Mouse (Mus musculus) brain, embryonic 14.5 days (tissue): Measurements from ENCODE around the gene Lrrc71. TPM values are rescaled to one million over a fixed set of nuclear protein-coding genes. Genes with fewer than 3 reads are reported as not detected.

ENCODE experiments used
- DNase-seq: peaks from one replicate; pipeline ENCODE4 v3.0.0-alpha.2; 2011; ENCODE audit warnings: low read depth
- CTCF ChIP-seq: fragments of 200-500 bp; IDR thresholded peaks from 2 replicates; pipeline ENCODE4 v1.5.1; 2012; ENCODE audit warnings: inconsistent platforms, mild to moderate bottlenecking, moderate library complexity, borderline replicate concordance; ENCODE audit not compliant: insufficient read depth, insufficient read length; ENCODE audit errors: extremely low read depth
- POLR2A ChIP-seq: fragments of 200-500 bp; IDR thresholded peaks from 2 replicates; pipeline ENCODE4 v1.6.1; 2012; ENCODE audit warnings: mild to moderate bottlenecking, inconsistent platforms, borderline replicate concordance; ENCODE audit not compliant: poor library complexity, insufficient read depth, insufficient read length, severe bottlenecking; ENCODE audit errors: extremely low read depth
- polyA plus RNA-seq: library from polyadenylated mRNA; depleted of rRNA; stranded (reverse); fragments of >200 nt; gene quantifications from 2 replicates; pipeline ENCODE4 v1.2.3, GENCODE M21; 2012; rRNA removed

Lrrc71 gene
- polyA plus RNA-seq, 1 experiment, result 0.34 TPM

DNA sequence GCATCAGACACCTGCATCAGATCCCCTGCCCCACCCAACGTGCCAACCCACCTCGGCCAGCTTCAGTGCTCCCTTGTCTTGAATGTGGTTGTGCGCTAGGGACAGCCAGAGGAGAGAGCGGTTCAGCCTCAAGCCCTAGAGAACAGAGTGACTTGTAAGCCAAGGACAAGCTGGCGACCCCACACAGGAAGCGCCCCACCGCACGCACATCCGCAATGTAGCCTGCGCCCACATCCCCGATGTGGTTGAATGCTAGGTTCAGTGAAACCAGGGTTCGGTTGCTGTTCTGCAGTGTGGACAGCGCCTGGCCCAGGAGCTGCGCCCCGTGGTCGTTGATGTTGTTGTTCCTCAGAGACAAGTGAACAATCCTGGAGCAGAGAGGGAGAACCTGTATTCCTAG lies 5.7 kb downstream of the Lrrc71 start:
- no peak for TF ChIP-seq CTCF
- no peak for TF ChIP-seq POLR2A

GRCm38 (mm10) chr3:87742013-87742412 lies 6.4 kb downstream of the Lrrc71 start:
- TF ChIP-seq CTCF, result no peak
- TF ChIP-seq POLR2A, result no peak

More for the DNA sequence above, 5.7 kb downstream of the Lrrc71 start:
- no peak for DNase-seq

GRCm38 (mm10) chr3:87738906-87739305 lies 9.5 kb downstream of the Lrrc71 start:
- no peak for DNase-seq
- TF ChIP-seq CTCF (no peak), POLR2A (no peak)

More at GRCm38 (mm10) chr3:87742013-87742412, 6.4 kb downstream of the Lrrc71 start:
- DNase-seq, result no peak

GRCm38 (mm10) chr3:87735335-87735734 lies 13.1 kb downstream of the Lrrc71 start:
- TF ChIP-seq CTCF (no peak), POLR2A (no peak)
- no peak for DNase-seq

DNA sequence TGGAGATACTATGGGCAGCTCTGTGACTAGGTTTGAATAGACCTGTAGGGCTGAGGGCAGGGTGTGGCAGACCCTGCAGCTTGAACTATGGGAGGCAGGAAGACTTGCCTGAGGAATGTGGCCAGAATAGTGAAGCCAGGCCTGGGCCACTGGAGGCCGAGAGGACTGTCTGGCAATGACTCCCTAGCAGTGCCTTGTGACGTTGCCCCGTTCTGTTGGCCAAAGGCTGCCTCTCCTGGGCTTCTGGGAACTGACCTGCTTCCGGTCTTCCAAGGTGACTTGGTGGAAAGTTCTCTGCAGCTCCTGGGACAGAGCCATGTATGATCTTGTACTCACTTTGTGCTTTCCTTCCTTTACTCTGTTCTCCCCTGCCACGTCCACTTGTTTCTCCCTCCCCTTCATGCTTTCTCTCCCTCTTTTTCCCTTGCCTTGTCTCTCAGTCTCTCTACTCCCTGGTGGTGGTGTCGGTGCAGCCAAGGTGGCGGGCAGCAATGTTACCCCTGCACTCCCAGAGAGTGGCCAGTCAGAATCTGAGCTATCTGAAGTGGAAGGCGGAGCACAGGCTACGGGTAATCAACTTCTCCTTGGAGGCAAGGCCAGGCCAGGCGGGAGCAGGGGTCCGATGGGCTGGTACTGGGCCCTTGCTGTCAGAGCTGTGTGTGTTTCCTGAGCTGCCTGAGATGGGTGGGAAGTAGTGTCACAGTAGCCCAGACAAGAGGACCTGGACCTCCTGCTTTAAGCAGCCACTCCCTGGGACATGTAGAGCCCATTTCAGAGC lies 14.3 kb downstream of the Lrrc71 start:
- no peak for TF ChIP-seq CTCF
- no peak for TF ChIP-seq POLR2A

GRCm38 (mm10) chr3:87733098-87733497 lies 15.3 kb downstream of the Lrrc71 start:
- TF ChIP-seq POLR2A, result no peak
- DNase-seq, result no peak

More for the DNA sequence above, 14.3 kb downstream of the Lrrc71 start:
- DNase-seq, result no peak

- no peak for TF ChIP-seq POLR2A
- no peak for TF ChIP-seq CTCF
Observed at GRCm38 (mm10) chr3:87728696-87729095, 19.7 kb downstream of the Lrrc71 start.

DNA sequence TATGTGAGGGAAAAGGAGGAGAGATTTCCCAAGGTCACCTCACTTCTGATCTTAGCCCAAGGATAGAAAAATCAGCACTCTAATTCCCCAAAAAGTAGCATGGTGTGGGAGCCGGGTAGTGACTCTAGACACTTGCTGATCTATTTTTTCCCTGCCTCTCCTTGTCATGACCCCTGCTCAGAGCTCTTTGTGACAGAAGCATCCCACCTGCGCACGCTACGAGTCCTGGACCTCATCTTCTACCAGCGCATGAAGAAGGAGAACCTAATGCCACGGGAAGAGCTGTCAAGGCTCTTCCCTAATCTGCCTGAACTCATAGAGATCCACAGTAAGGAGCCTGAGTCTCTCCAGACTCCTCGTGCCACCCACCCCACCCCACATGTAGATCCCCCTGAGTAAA lies 22.2 kb downstream of the Lrrc71 start:
- no peak for DNase-seq
- TF ChIP-seq POLR2A (no peak), CTCF (no peak)

More at GRCm38 (mm10) chr3:87728696-87729095, 19.7 kb downstream of the Lrrc71 start:
- no peak for DNase-seq

DNA sequence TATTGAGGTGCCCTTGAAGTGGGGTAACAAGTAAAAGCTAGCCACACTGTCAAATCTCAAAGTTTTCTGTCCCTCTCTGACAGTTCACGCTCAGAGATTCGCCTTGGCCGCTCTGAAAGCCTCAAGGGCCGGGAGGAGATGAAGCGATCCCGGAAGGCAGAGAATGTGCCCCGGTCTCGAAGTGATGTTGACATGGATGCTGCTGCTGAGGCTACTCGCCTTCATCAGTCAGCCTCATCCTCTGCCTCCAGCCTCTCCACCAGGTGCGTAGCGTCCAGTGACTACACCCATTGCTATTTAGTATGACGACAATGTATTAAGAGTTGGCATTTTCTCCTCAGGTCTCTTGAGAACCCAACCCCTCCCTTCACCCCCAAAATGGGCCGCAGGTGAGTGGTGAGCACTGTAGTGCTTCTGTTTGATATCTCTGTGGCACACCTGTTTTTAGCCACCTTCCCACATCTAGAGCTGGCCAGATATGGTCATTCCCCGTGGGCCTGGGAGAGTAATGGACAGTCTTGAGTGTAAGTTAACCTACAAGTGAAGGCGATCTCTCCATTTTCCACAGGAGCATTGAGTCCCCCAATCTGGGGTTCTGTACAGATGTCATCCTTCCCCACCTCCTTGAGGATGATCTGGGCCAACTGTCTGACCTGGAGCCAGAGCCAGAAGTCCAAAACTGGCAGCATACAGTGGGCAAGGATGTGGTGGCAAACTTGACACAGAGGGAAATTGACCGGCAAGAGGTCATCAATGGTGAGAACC lies 22.8 kb downstream of the Lrrc71 start:
- TF ChIP-seq CTCF (no peak), POLR2A (no peak)
- no peak for DNase-seq

GRCm38 (mm10) chr3:87724556-87724955 lies 23.9 kb downstream of the Lrrc71 start:
- TF ChIP-seq CTCF, result no peak
- TF ChIP-seq POLR2A, result no peak
- DNase-seq, result no peak

DNA sequence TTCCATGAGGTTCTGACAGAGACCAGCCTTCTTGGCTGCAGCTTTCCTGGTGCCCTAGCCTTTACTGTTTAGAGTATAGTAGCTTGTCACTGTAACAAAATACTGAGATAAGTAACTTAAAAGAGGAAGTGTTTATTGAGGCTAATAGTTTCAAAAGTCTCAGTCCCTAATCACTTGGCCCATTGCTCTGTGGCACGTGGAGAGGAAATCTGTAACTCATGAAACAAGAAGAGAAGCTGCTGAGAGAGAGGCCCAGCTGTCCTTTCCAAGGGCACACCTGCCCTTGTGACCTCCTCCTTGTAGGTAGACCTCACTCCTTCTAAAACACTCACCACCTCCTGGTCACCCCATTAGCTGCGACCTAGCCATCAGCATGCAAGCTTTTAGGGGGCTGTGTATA lies 29.9 kb downstream of the Lrrc71 start:
- no peak for DNase-seq
- TF ChIP-seq POLR2A (no peak), CTCF (no peak)

Other genes starting within 250 kb of the Lrrc71 start
- gene Etv3, start 223.2 kb downstream of the Lrrc71 start, polyA plus RNA-seq, result 11.6 and 12.0 TPM in 2 replicates
- gene Arhgef11, start 131.1 kb downstream of the Lrrc71 start, polyA plus RNA-seq, result 40.4 and 44.5 TPM in 2 replicates
- gene Ntrk1, start 46.5 kb upstream of the Lrrc71 start, polyA plus RNA-seq, result 1.4 and 3.8 TPM in 2 replicates
- 1.5 and 1.7 TPM in 2 replicates for gene Insrr, start 48.3 kb upstream of the Lrrc71 start, polyA plus RNA-seq
- gene Pear1, start 75.7 kb upstream of the Lrrc71 start, polyA plus RNA-seq, result 14.0 and 16.9 TPM in 2 replicates
- 0.04 TPM in 1 of 2 replicates, not detected in the other for gene Sh2d2a, start 98.1 kb upstream of the Lrrc71 start, polyA plus RNA-seq
- gene Prcc, start 137.0 kb upstream of the Lrrc71 start, polyA plus RNA-seq, result 51.3 and 63.9 TPM in 2 replicates
- 164 and 172 TPM in 2 replicates for gene Hdgf, start 157.7 kb upstream of the Lrrc71 start, polyA plus RNA-seq
- 76.1 and 81.0 TPM in 2 replicates for gene Mrpl24, start 170.9 kb upstream of the Lrrc71 start, polyA plus RNA-seq
- 29.2 and 29.4 TPM in 2 replicates for gene Isg20l2, start 181.7 kb upstream of the Lrrc71 start, polyA plus RNA-seq
- 41.0 and 55.9 TPM in 2 replicates for gene Rrnad1, start 182.1 kb upstream of the Lrrc71 start, polyA plus RNA-seq
- gene Crabp2, start 200.0 kb upstream of the Lrrc71 start, polyA plus RNA-seq, result 20.0 and 33.4 TPM in 2 replicates
- 29.1 and 44.3 TPM in 2 replicates for gene Nes, start 222.5 kb upstream of the Lrrc71 start, polyA plus RNA-seq